Comparison of ENCODE assay signal across 27 mouse cellular contexts in genomic region chr1:83150227-83150626, GRCm38 (mm10). TPM values are rescaled to one million over a fixed set of nuclear protein-coding genes. Genes with fewer than 3 reads are reported as not detected.
DNase-seq lines count a peak whose midpoint lies in the region; ATAC-seq and TF ChIP-seq lines count a peak whose summit lies in the region.
"Had no signal": no experiment of that assay in that cellular context is flagged by ENCODE, and none has a peak within 500 bp of the region (broad histone marks: within the 10 kb centered on the region; RNA-seq: fewer than 3 reads in every experiment).

No protein-coding gene starts in this region.

- WGBS in heart, postnatal 0 days = 62% methylated on average over 3 of the region's 3 CpGs
- 67% methylated on average over 3 of the region's 3 CpGs for WGBS in heart, embryonic 10.5 days
- WGBS in liver, adult 2 months = 69% methylated on average over 3 of the region's 3 CpGs
- WGBS in liver, embryonic 11.5 days = 65% methylated on average over 3 of the region's 3 CpGs
- 74% methylated on average over 3 of the region's 3 CpGs for WGBS in forebrain, embryonic 12.5 days

- no peak overlapping the region for H3K27ac ChIP-seq in heart, postnatal 0 days (ENCODE audit: low read depth)
- no peak overlapping the region for H3K27ac ChIP-seq in heart, embryonic 10.5 days
- H3K27ac ChIP-seq in liver, adult 2 months (replicated peaks; ENCODE audit: insufficient read depth, low read depth, low read length) = no peak overlapping the region
- no peak overlapping the region for H3K27ac ChIP-seq in liver, embryonic 11.5 days (ENCODE audit: low read depth, low read length)
- H3K27ac ChIP-seq in forebrain, embryonic 12.5 days = no peak overlapping the region
- H3K27ac ChIP-seq: gastrocnemius, adult 2 months; heart, embryonic 13.5 days; hindbrain, embryonic 14.5 days; limb, embryonic 12.5 days; liver, embryonic 15.5 days; neural tube, embryonic 13.5 days had no signal

- DNase-seq in heart, postnatal 0 days (ENCODE audit: low spot score) = no peak
- no peak for DNase-seq in heart, embryonic 10.5 days (ENCODE audit: low spot score)
- peak; percentile 5 for DNase-seq in liver, adult 2 months (ENCODE audit: extremely low read depth, low read depth, low spot score)
- DNase-seq in liver, embryonic 11.5 days (ENCODE audit: low spot score) = no peak
- DNase-seq in lung, postnatal 14 days = peak; percentile 26
- DNase-seq in cerebellum, postnatal 10 days = no peak
- DNase-seq: cerebellum, adult 9-11 months; gastrocnemius, adult 2 months; heart, postnatal 36 days; midbrain, embryonic 14.5 days; thymus, postnatal 36 days had no signal

- no peaks in the 10 kb centered on the region for H3K27me3 ChIP-seq in heart, postnatal 0 days (ENCODE audit: control insufficient read depth, insufficient read depth, low read length)
- no peaks in the 10 kb centered on the region for H3K27me3 ChIP-seq in heart, embryonic 10.5 days (ENCODE audit: insufficient read depth, poor library complexity, severe bottlenecking)
- H3K27me3 ChIP-seq in liver, adult 2 months (ENCODE audit: control insufficient read depth, insufficient read depth, low read length) = no peaks in the 10 kb centered on the region; the same call in 1 of the 2 replicates
- no peaks in the 10 kb centered on the region for H3K27me3 ChIP-seq in liver, embryonic 11.5 days (replicated peaks; ENCODE audit: control insufficient read depth, insufficient read depth, low read length)
- H3K27me3 ChIP-seq in E14TG2a.4 (ENCODE audit: insufficient read depth, low read length) = no peaks in the 10 kb centered on the region
- H3K27me3 ChIP-seq in forebrain, embryonic 12.5 days = no peaks in the 10 kb centered on the region
- H3K27me3 ChIP-seq: heart, embryonic 13.5 days; limb, embryonic 12.5 days; liver, embryonic 15.5 days; neural tube, embryonic 13.5 days had no signal

- no peak overlapping the region for H3K9ac ChIP-seq in heart, postnatal 0 days (replicated peaks; ENCODE audit: low read depth, low read length)
- H3K9ac ChIP-seq in liver, adult 2 months (ENCODE audit: low read depth, low read length) = no peak overlapping the region
- H3K9ac ChIP-seq in liver, embryonic 11.5 days (ENCODE audit: low read depth, low read length) = no peak overlapping the region
- H3K9ac ChIP-seq in forebrain, embryonic 12.5 days = no peak overlapping the region
- H3K9ac ChIP-seq: heart, embryonic 13.5 days; hindbrain, embryonic 14.5 days; limb, embryonic 12.5 days; liver, embryonic 15.5 days; neural tube, embryonic 13.5 days had no signal

- TF ChIP-seq POLR2A in liver, adult 2 months (IDR thresholded peaks at IDR 0.05; ENCODE audit: extremely low read depth, insufficient read depth, low read length) = no peak

- peak; percentile 49 for TF ChIP-seq CTCF in heart, postnatal 0 days (IDR thresholded peaks at IDR 0.05; ENCODE audit: low read depth)
- no peak for TF ChIP-seq CTCF in liver, adult 2 months (IDR thresholded peaks at IDR 0.05; ENCODE audit: low read depth, low read length)
- TF ChIP-seq CTCF in E14TG2a.4 (conservative IDR thresholded peaks at IDR 0.05; ENCODE audit: low read length) = peak; percentile 24; the same call in 1 of the 2 replicates

- H3K36me3 ChIP-seq in heart, postnatal 0 days (replicated peaks; ENCODE audit: control insufficient read depth, insufficient read depth, low read length) = no peaks in the 10 kb centered on the region
- no peaks in the 10 kb centered on the region for H3K36me3 ChIP-seq in heart, embryonic 10.5 days
- H3K36me3 ChIP-seq in liver, adult 2 months (ENCODE audit: control insufficient read depth, insufficient read depth, low read length) = no peaks in the 10 kb centered on the region
- H3K36me3 ChIP-seq in liver, embryonic 11.5 days (ENCODE audit: control insufficient read depth, insufficient read depth, low read length) = no peaks in the 10 kb centered on the region
- no peaks in the 10 kb centered on the region for H3K36me3 ChIP-seq in E14TG2a.4 (ENCODE audit: insufficient read depth, low read length)
- no peaks in the 10 kb centered on the region for H3K36me3 ChIP-seq in forebrain, embryonic 12.5 days (replicated peaks)
- H3K36me3 ChIP-seq: heart, embryonic 13.5 days; limb, embryonic 12.5 days; liver, embryonic 15.5 days; neural tube, embryonic 13.5 days had no signal

- no peak for TF ChIP-seq EP300 in heart, postnatal 0 days (IDR thresholded peaks at IDR 0.05; ENCODE audit: low read depth)

- no peak overlapping the region for H3K4me3 ChIP-seq in heart, postnatal 0 days (ENCODE audit: low read depth, low read length)
- H3K4me3 ChIP-seq in heart, embryonic 10.5 days = no peak overlapping the region
- H3K4me3 ChIP-seq in liver, adult 2 months (ENCODE audit: insufficient read depth, low read depth, low read length) = no peak overlapping the region
- no peak overlapping the region for H3K4me3 ChIP-seq in liver, embryonic 11.5 days (ENCODE audit: low read depth, low read length)
- no peak overlapping the region for H3K4me3 ChIP-seq in E14TG2a.4 (replicated peaks; ENCODE audit: low read length)
- no peak overlapping the region for H3K4me3 ChIP-seq in forebrain, embryonic 12.5 days (replicated peaks)
- H3K4me3 ChIP-seq: gastrocnemius, adult 2 months; heart, embryonic 13.5 days; limb, embryonic 12.5 days; liver, embryonic 15.5 days; neural tube, embryonic 13.5 days had no signal

- H3K9me3 ChIP-seq in heart, postnatal 0 days (replicated peaks; ENCODE audit: control insufficient read depth, low read length) = no peaks in the 10 kb centered on the region
- H3K9me3 ChIP-seq in heart, embryonic 10.5 days = no peaks in the 10 kb centered on the region
- no peaks in the 10 kb centered on the region for H3K9me3 ChIP-seq in liver, embryonic 11.5 days (ENCODE audit: control insufficient read depth, low read length)
- H3K9me3 ChIP-seq in E14TG2a.4 (ENCODE audit: low read length) = no peaks in the 10 kb centered on the region
- H3K9me3 ChIP-seq in forebrain, embryonic 12.5 days = no peaks in the 10 kb centered on the region
- H3K9me3 ChIP-seq: heart, embryonic 13.5 days; limb, embryonic 12.5 days; liver, embryonic 15.5 days; neural tube, embryonic 13.5 days had no signal

- no peaks in the 10 kb centered on the region for H3K79me2 ChIP-seq in liver, adult 2 months (ENCODE audit: control insufficient read depth, insufficient read depth, low read length)

- H3K4me2 ChIP-seq in heart, postnatal 0 days (ENCODE audit: low read depth, low read length) = no peak overlapping the region
- no peak overlapping the region for H3K4me2 ChIP-seq in liver, embryonic 11.5 days
- no peak overlapping the region for H3K4me2 ChIP-seq in forebrain, embryonic 12.5 days
- H3K4me2 ChIP-seq: heart, embryonic 13.5 days; hindbrain, embryonic 14.5 days; limb, embryonic 12.5 days; liver, embryonic 15.5 days; neural tube, embryonic 13.5 days had no signal

- ATAC-seq in heart, postnatal 0 days (ENCODE audit: insufficient read depth, low read depth) = no peak
- ATAC-seq in liver, embryonic 11.5 days (replicated peaks; ENCODE audit: low FRiP score) = no peak
- ATAC-seq in forebrain, embryonic 12.5 days (ENCODE audit: low FRiP score) = no peak

- H3K4me1 ChIP-seq in heart, postnatal 0 days (ENCODE audit: control insufficient read depth, insufficient read depth) = no peaks in the 10 kb centered on the region
- H3K4me1 ChIP-seq in heart, embryonic 10.5 days = no peaks in the 10 kb centered on the region
- H3K4me1 ChIP-seq in liver, adult 2 months (ENCODE audit: control insufficient read depth, insufficient read depth, low read length) = no peaks in the 10 kb centered on the region
- H3K4me1 ChIP-seq in liver, embryonic 11.5 days (replicated peaks; ENCODE audit: control insufficient read depth, insufficient read depth, low read length) = no peaks in the 10 kb centered on the region
- no peaks in the 10 kb centered on the region for H3K4me1 ChIP-seq in E14TG2a.4 (replicated peaks; ENCODE audit: low read depth, low read length)
- no peaks in the 10 kb centered on the region for H3K4me1 ChIP-seq in forebrain, embryonic 12.5 days
- H3K4me1 ChIP-seq: heart, embryonic 13.5 days; limb, embryonic 12.5 days; liver, embryonic 15.5 days; neural tube, embryonic 13.5 days had no signal

RNA-seq across cellular contexts. Expression of gene Daw1, which starts 9.3 kb away (rescaled TPM):
- not detected in 2 replicates for total RNA-seq in heart, postnatal 0 days (2014; rRNA removed; ENCODE audit: low replicate concordance)
- 0.16 TPM in 1 of 2 replicates, not detected in the other for polyA plus RNA-seq in heart, postnatal 0 days (2015; fragmentation: Nextera tagmentation; extraction: Ambion mirVana)
- polyA plus RNA-seq in heart, embryonic 10.5 days (2016; fragmentation: Nextera tagmentation; extraction: Ambion mirVana) = 0.14 TPM in 1 of 2 replicates, not detected in the other
- not detected in 2 replicates for total RNA-seq in liver, adult 2 months (2014; rRNA removed)
- not detected in 2 replicates for polyA plus RNA-seq in liver, adult 2 months (2012; rRNA removed)
- not detected in 2 replicates for polyA plus RNA-seq in liver, embryonic 11.5 days (2014; fragmentation: Nextera tagmentation; extraction: Ambion mirVana)
- polyA plus RNA-seq in forebrain, embryonic 12.5 days (2016; fragmentation: Nextera tagmentation; extraction: Ambion mirVana) = 0.19 and 0.26 TPM in 2 replicates
- total RNA-seq: adrenal gland, adult 18-20 months; ES-E14; gastrocnemius, adult 2 months; heart, postnatal 36 days; megakaryocyte progenitor cell, adult 5-6 weeks had no signal
- polyA plus RNA-seq: C2C12; heart, embryonic 13.5 days; limb, embryonic 12.5 days; liver, embryonic 15.5 days had no signal

RNA-seq across cellular contexts. Expression of gene Ccl20, which starts 33.7 kb away (rescaled TPM):
- total RNA-seq in heart, postnatal 0 days (2014; rRNA removed; ENCODE audit: low replicate concordance) = not detected in 2 replicates
- polyA plus RNA-seq in heart, postnatal 0 days (2015; fragmentation: Nextera tagmentation; extraction: Ambion mirVana) = 0.15 TPM in 1 of 2 replicates, not detected in the other
- polyA plus RNA-seq in heart, embryonic 10.5 days (2016; fragmentation: Nextera tagmentation; extraction: Ambion mirVana) = 0.21 and 0.34 TPM in 2 replicates
- not detected in 2 replicates for total RNA-seq in liver, adult 2 months (2014; rRNA removed)
- polyA plus RNA-seq in liver, adult 2 months (2012; rRNA removed) = not detected in 2 replicates
- 0.23 TPM in 1 of 2 replicates, not detected in the other for polyA plus RNA-seq in liver, embryonic 11.5 days (2014; fragmentation: Nextera tagmentation; extraction: Ambion mirVana)
- not detected in 2 replicates for polyA plus RNA-seq in forebrain, embryonic 12.5 days (2016; fragmentation: Nextera tagmentation; extraction: Ambion mirVana)
- total RNA-seq: adrenal gland, adult 18-20 months; adrenal gland, postnatal 4 days; gastrocnemius, adult 2 months; heart, postnatal 36 days; layer of hippocampus, adult 18-20 months; left cerebral cortex, adult 18-20 months; megakaryocyte progenitor cell, adult 5-6 weeks had no signal
- polyA plus RNA-seq: C2C12; forebrain, embryonic 11.5 days; gonadal fat pad, adult 2 months; hindbrain, embryonic 14.5 days; limb, embryonic 12.5 days; liver, embryonic 15.5 days; midbrain, embryonic 14.5 days; neural tube, embryonic 13.5 days had no signal

Comparison
In these comparisons a context has a peak if more than half of its experiments do, and no peak if none do; other contexts are left out.
1. DNase-seq: peak in liver, adult 2 months (single experiment) and lung, postnatal 14 days (single experiment); none in heart, postnatal 0 days (single experiment), heart, embryonic 10.5 days (single experiment), liver, embryonic 11.5 days (single experiment) and cerebellum, postnatal 10 days (0 of 2).